Mouse (Mus musculus): ENCODE results near the gene Ptprcap. TPM values are rescaled to one million over a fixed set of nuclear protein-coding genes. Genes with fewer than 3 reads are reported as not detected.
"Not testable (repeated sequence)": the region's sequence is repeated elsewhere in the genome, so short reads cannot be mapped to it uniquely, and the experiment has no call there.

Ptprcap gene
- polyA plus RNA-seq, 1 experiment, result 1,655 TPM

GRCm38 (mm10) chr19:4118350-4118749 is 35.1 kb upstream of the Ptprcap start:
- no peaks in the 10 kb centered on the region for H3K27me3 ChIP-seq (ENCODE audit: control insufficient read depth, insufficient read depth, low read length)
- 66% methylated on average over 2 of the region's 2 CpGs for WGBS
- H3K27ac ChIP-seq (ENCODE audit: control insufficient read depth, insufficient read depth, low read length), result peak overlapping the region; percentile 70
- DNase-seq, result no peak
- TF ChIP-seq POLR2A (IDR thresholded peaks at IDR 0.05; ENCODE audit: control insufficient read depth, extremely low read depth, insufficient read depth, low read length, poor library complexity) (no peak), CTCF (IDR thresholded peaks at IDR 0.05; ENCODE audit: borderline replicate concordance, control insufficient read depth, extremely low read depth, insufficient read depth, low read length, poor library complexity) (no peak)
- peaks cover 48% of the 10 kb centered on the region for H3K4me1 ChIP-seq (replicated peaks; ENCODE audit: control insufficient read depth, insufficient read depth, low read length)
- peaks cover 19% of the 10 kb centered on the region for H3K36me3 ChIP-seq (ENCODE audit: control insufficient read depth, insufficient read depth, low read length)
- H3K4me3 ChIP-seq (ENCODE audit: control insufficient read depth, insufficient read depth, low read length), result no peak overlapping the region

GRCm38 (mm10) chr19:4119716-4120487 is 33.5 kb upstream of the Ptprcap start:
- Histone ChIP-seq H3K27me3 (ENCODE audit: control insufficient read depth, insufficient read depth, low read length) (no peaks in the 10 kb centered on the region), H3K4me3 (ENCODE audit: control insufficient read depth, insufficient read depth, low read length) (no peak overlapping the region; the same call in 1 of the 2 replicates), H3K4me1 (replicated peaks; ENCODE audit: control insufficient read depth, insufficient read depth, low read length) (peaks cover 33% of the 10 kb centered on the region), H3K27ac (ENCODE audit: control insufficient read depth, insufficient read depth, low read length) (peak overlapping the region; percentile 86), H3K36me3 (ENCODE audit: control insufficient read depth, insufficient read depth, low read length) (peaks cover 15% of the 10 kb centered on the region)
- TF ChIP-seq POLR2A (IDR thresholded peaks at IDR 0.05; ENCODE audit: control insufficient read depth, extremely low read depth, insufficient read depth, low read length, poor library complexity) (no peak), CTCF (IDR thresholded peaks at IDR 0.05; ENCODE audit: borderline replicate concordance, control insufficient read depth, extremely low read depth, insufficient read depth, low read length, poor library complexity) (no peak)
- peak; percentile 47 for DNase-seq
- WGBS, result 15% methylated on average over 6 of the region's 6 CpGs

- peaks cover 36% of the 10 kb centered on the region for H3K4me1 ChIP-seq (replicated peaks; ENCODE audit: control insufficient read depth, insufficient read depth, low read length)
- no peak for TF ChIP-seq POLR2A (IDR thresholded peaks at IDR 0.05; ENCODE audit: control insufficient read depth, extremely low read depth, insufficient read depth, low read length, poor library complexity)
- TF ChIP-seq CTCF (IDR thresholded peaks at IDR 0.05; ENCODE audit: borderline replicate concordance, control insufficient read depth, extremely low read depth, insufficient read depth, low read length, poor library complexity), result no peak
- no peaks in the 10 kb centered on the region for H3K27me3 ChIP-seq (ENCODE audit: control insufficient read depth, insufficient read depth, low read length)
- WGBS, result 62% methylated on average over 2 of the region's 2 CpGs
- H3K36me3 ChIP-seq (ENCODE audit: control insufficient read depth, insufficient read depth, low read length), result peaks cover 9% of the 10 kb centered on the region; the same call in 1 of the 2 replicates
- DNase-seq, result no peak
- peak overlapping the region; percentile 86 for H3K27ac ChIP-seq (ENCODE audit: control insufficient read depth, insufficient read depth, low read length)
- H3K4me3 ChIP-seq (ENCODE audit: control insufficient read depth, insufficient read depth, low read length), result no peak overlapping the region; the same call in 1 of the 2 replicates
Measured at GRCm38 (mm10) chr19:4120496-4120895, 32.9 kb upstream of the Ptprcap start.

DNA sequence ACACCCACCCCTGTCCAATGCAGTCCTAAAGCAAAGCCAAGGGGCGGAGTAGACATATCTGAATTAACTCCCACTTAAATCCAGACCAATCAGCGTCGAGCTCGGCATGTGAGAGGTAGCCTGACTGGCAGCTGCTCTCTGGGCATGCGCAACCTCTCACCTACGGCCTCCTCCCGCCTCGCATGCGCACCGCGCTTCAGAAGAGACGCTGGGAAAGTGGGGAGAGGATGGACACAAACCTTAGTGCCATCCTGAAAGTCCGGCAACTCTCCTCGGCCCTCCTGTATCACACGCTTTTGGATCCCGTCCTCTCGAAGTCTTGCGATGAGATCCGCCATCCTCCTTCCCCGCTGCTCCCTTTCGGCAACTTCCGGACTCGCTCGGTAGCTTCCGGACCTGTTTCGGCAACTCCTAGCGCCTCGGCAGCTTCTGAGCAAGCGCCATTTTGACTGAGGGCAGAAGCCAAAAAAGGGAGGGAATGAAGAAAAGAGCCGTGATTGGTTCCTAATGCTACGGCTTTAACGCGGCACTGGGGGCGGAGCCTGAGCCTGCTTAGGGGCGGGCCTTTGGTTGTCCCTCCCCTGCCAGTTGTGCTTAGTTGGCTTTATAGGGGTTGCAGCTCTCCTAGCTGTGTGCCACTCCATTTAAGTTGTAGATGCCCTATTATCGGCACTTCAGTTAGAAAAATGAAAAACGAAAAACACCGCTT is 32.2 kb upstream of the Ptprcap start:
- peak; percentile 100 for DNase-seq
- H3K4me1 ChIP-seq (replicated peaks; ENCODE audit: control insufficient read depth, insufficient read depth, low read length), result peaks cover 37% of the 10 kb centered on the region
- H3K4me3 ChIP-seq (ENCODE audit: control insufficient read depth, insufficient read depth, low read length), result peak overlapping the region; percentile 70
- no peaks in the 10 kb centered on the region for H3K27me3 ChIP-seq (ENCODE audit: control insufficient read depth, insufficient read depth, low read length)
- peak overlapping the region; percentile 70 for H3K27ac ChIP-seq (ENCODE audit: control insufficient read depth, insufficient read depth, low read length)
- WGBS, result 2% methylated on average over 38 of the region's 38 CpGs
- peaks cover 6% of the 10 kb centered on the region; the same call in 1 of the 2 replicates for H3K36me3 ChIP-seq (ENCODE audit: control insufficient read depth, insufficient read depth, low read length)
- peak; percentile 63; the same call in 1 of the 2 replicates for TF ChIP-seq CTCF (IDR thresholded peaks at IDR 0.05; ENCODE audit: borderline replicate concordance, control insufficient read depth, extremely low read depth, insufficient read depth, low read length, poor library complexity)
- TF ChIP-seq POLR2A (IDR thresholded peaks at IDR 0.05; ENCODE audit: control insufficient read depth, extremely low read depth, insufficient read depth, low read length, poor library complexity), result no peak; the same call in 1 of the 2 replicates

GRCm38 (mm10) chr19:4121896-4122295 is 31.5 kb upstream of the Ptprcap start:
- not testable (repeated sequence) for H3K27me3 ChIP-seq (ENCODE audit: control insufficient read depth, insufficient read depth, low read length); H3K27ac ChIP-seq (ENCODE audit: control insufficient read depth, insufficient read depth, low read length); H3K36me3 ChIP-seq (ENCODE audit: control insufficient read depth, insufficient read depth, low read length); H3K4me3 ChIP-seq (ENCODE audit: control insufficient read depth, insufficient read depth, low read length); DNase-seq
- WGBS, result 34% methylated on average over 6 of the region's 6 CpGs
- peaks cover 39% of the 10 kb centered on the region for H3K4me1 ChIP-seq (replicated peaks; ENCODE audit: control insufficient read depth, insufficient read depth, low read length)

GRCm38 (mm10) chr19:4122411-4123370 is 30.7 kb upstream of the Ptprcap start:
- 71% methylated on average over 7 of the region's 7 CpGs for WGBS
- Histone ChIP-seq H3K4me3 (ENCODE audit: control insufficient read depth, insufficient read depth, low read length) (no peak overlapping the region), H3K4me1 (replicated peaks; ENCODE audit: control insufficient read depth, insufficient read depth, low read length) (peaks cover 43% of the 10 kb centered on the region), H3K27me3 (ENCODE audit: control insufficient read depth, insufficient read depth, low read length) (no peaks in the 10 kb centered on the region), H3K27ac (ENCODE audit: control insufficient read depth, insufficient read depth, low read length) (no peak overlapping the region), H3K36me3 (ENCODE audit: control insufficient read depth, insufficient read depth, low read length) (no peaks in the 10 kb centered on the region; the same call in 1 of the 2 replicates)
- TF ChIP-seq POLR2A (IDR thresholded peaks at IDR 0.05; ENCODE audit: control insufficient read depth, extremely low read depth, insufficient read depth, low read length, poor library complexity) (no peak), CTCF (IDR thresholded peaks at IDR 0.05; ENCODE audit: borderline replicate concordance, control insufficient read depth, extremely low read depth, insufficient read depth, low read length, poor library complexity) (no peak)
- no peak for DNase-seq

Data from thymus, adult 2 months (tissue).